Mouse (Mus musculus) central nervous system, embryonic 14 days (tissue): Measurements from ENCODE around the gene AI464131. TPM values are rescaled to one million over a fixed set of nuclear protein-coding genes. Genes with fewer than 3 reads are reported as not detected.

ENCODE experiments used
- polyA plus RNA-seq: library from polyadenylated mRNA; depleted of rRNA; stranded (reverse); fragments of >200 nt; gene quantifications from 2 replicates; pipeline ENCODE4 v1.2.3, GENCODE M21; 2012; rRNA removed

Gene AI464131
- polyA plus RNA-seq = 4.6 and 6.7 TPM in 2 replicates

GRCm38 (mm10) chr4:41502986-41503412, at the start of gene AI464131:
Gene AI464131 (minus strand): TSS chr4:41503076.

GRCm38 (mm10) chr4:41517233-41517632, 14.4 kb upstream of the AI464131 start, which contains the start of gene 1110017D15Rik:
Gene 1110017D15Rik (minus strand): TSS chr4:41517333.

GRCm38 (mm10) chr4:41464345-41465286, 38.3 kb downstream of the AI464131 start, which contains the start of the genes Kif24 and Nudt2:
Gene Kif24 (minus strand): TSS chr4:41464887.
Gene Nudt2 (plus strand): TSS chr4:41465151.

Other genes starting within 250 kb of the AI464131 start
- 52.7 and 59.7 TPM in 2 replicates for gene Ubap2, start 227.9 kb downstream of the AI464131 start, polyA plus RNA-seq
- 47.7 and 50.4 TPM in 2 replicates for gene Dcaf12, start 188.2 kb downstream of the AI464131 start, polyA plus RNA-seq
- gene Ubap1, start 154.1 kb downstream of the AI464131 start, polyA plus RNA-seq = 52.9 and 56.0 TPM in 2 replicates
- gene Kif24, start 38.2 kb downstream of the AI464131 start, polyA plus RNA-seq = 4.3 and 5.0 TPM in 2 replicates
- 43.1 and 49.1 TPM in 2 replicates for gene Nudt2, start 37.9 kb downstream of the AI464131 start, polyA plus RNA-seq
- 8.3 and 11.9 TPM in 2 replicates for gene 1110017D15Rik, start 14.3 kb upstream of the AI464131 start, polyA plus RNA-seq
- gene Fam219a, start 66.5 kb upstream of the AI464131 start, polyA plus RNA-seq = 75.4 and 86.6 TPM in 2 replicates
- 2.3 and 2.9 TPM in 2 replicates for gene Dnaic1, start 66.7 kb upstream of the AI464131 start, polyA plus RNA-seq
- gene Enho, start 137.2 kb upstream of the AI464131 start, polyA plus RNA-seq = 86.9 and 96.7 TPM in 2 replicates
- gene Cntfr, start 194.0 kb upstream of the AI464131 start, polyA plus RNA-seq = 63.3 and 84.9 TPM in 2 replicates
- 34.2 and 80.9 TPM in 2 replicates for gene Il11ra1, start 196.9 kb upstream of the AI464131 start, polyA plus RNA-seq
- gene Rpp25l, start 210.5 kb upstream of the AI464131 start, polyA plus RNA-seq = 56.4 and 56.9 TPM in 2 replicates
- 159 and 165 TPM in 2 replicates for gene Dctn3, start 220.1 kb upstream of the AI464131 start, polyA plus RNA-seq
- 0.44 and 0.69 TPM in 2 replicates for gene Arid3c, start 228.1 kb upstream of the AI464131 start, polyA plus RNA-seq